Mouse (Mus musculus): ENCODE measurements around the gene Gm3250. TPM values are rescaled to one million over a fixed set of nuclear protein-coding genes. Genes with fewer than 3 reads are reported as not detected.
"Not testable (repeated sequence)": the region's sequence is repeated elsewhere in the genome, so short reads cannot be mapped to it uniquely, and the experiment has no call there.

Gene Gm3250
- polyA plus RNA-seq, 1 experiment from 2014 or later: not detected

- no CpG with 5 or more reads among the region's 1 CpGs for WGBS
- not testable (repeated sequence) for H3K9ac ChIP-seq (ENCODE audit: low read depth, low read length); ATAC-seq; H3K27ac ChIP-seq (ENCODE audit: low read length); H3K4me1 ChIP-seq (ENCODE audit: control insufficient read depth, insufficient read depth, low read length); H3K36me3 ChIP-seq (ENCODE audit: control insufficient read depth, insufficient read depth, low read length); H3K9me3 ChIP-seq (ENCODE audit: control insufficient read depth, low read length); H3K27me3 ChIP-seq (replicated peaks; ENCODE audit: control insufficient read depth, insufficient read depth, low read length); H3K4me2 ChIP-seq (ENCODE audit: low read depth, low read length); H3K4me3 ChIP-seq (ENCODE audit: low read length)
These were observed 22.8 kb downstream of the Gm3250 start, which contains the start of gene Gm3233 for GRCm38 (mm10) chr10:77759582-77759981. Gm3233 (minus strand) TSS chr10:77759682.

DNA sequence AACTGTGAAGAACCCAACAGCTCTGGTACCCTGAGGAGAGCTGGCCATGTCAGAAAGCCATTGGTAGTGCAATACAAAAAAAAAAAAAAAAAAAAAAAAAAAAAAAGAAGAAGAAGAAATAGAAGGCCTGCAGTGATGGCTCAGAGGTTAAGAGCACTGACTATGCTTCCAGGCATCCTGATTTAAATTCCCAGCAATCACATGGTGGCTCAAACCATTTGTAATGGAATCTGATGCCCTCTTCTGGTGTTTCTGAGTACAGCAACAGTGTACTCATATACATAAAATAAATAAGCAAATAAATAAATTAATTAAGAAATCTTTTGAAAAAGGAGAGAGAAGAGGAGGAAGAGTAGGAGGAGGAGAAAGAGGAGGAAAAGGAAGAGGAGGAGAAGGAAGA, 28.9 kb downstream of the Gm3250 start:
- Histone ChIP-seq H3K36me3 (ENCODE audit: control insufficient read depth, insufficient read depth, low read length) (no peaks in the 10 kb centered on the region), H3K4me1 (ENCODE audit: control insufficient read depth, insufficient read depth, low read length) (no peaks in the 10 kb centered on the region)
- ATAC-seq: no peak

DNA sequence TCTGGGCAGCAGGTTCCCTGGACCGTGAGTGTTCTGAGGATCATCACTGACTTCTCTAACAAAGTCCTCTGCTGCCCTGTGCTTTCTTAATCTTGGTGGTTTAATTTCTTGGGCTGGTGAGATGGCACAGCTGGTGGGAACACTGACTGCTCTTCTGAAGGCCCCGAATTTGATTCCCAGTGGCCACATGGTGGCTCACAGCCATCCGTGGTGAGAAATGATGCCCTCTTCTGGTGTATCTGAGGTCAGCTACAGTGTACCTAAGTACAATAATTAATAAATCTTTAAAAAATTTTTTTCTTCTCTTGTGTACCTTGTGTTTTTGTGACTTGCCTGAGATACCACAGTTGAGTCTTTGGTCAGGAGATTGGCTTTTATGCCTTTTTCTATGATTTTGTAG, 30.0 kb downstream of the Gm3250 start:
- not testable (repeated sequence) for H3K4me1 ChIP-seq (ENCODE audit: control insufficient read depth, insufficient read depth, low read length); H3K27me3 ChIP-seq (replicated peaks; ENCODE audit: control insufficient read depth, insufficient read depth, low read length); ATAC-seq; H3K27ac ChIP-seq (ENCODE audit: low read length); H3K9ac ChIP-seq (ENCODE audit: low read depth, low read length); H3K4me2 ChIP-seq (ENCODE audit: low read depth, low read length); H3K36me3 ChIP-seq (ENCODE audit: control insufficient read depth, insufficient read depth, low read length); H3K9me3 ChIP-seq (ENCODE audit: control insufficient read depth, low read length); H3K4me3 ChIP-seq (ENCODE audit: low read length)
- 56% methylated on average over 3 of the region's 3 CpGs for WGBS

More for the DNA sequence above, 28.9 kb downstream of the Gm3250 start:
- H3K4me2 ChIP-seq (ENCODE audit: low read depth, low read length): no peak overlapping the region
- no peak overlapping the region for H3K9ac ChIP-seq (ENCODE audit: low read depth, low read length)
- no peaks in the 10 kb centered on the region for H3K27me3 ChIP-seq (replicated peaks; ENCODE audit: control insufficient read depth, insufficient read depth, low read length)
- H3K9me3 ChIP-seq (ENCODE audit: control insufficient read depth, low read length): no peaks in the 10 kb centered on the region
- no peak overlapping the region for H3K4me3 ChIP-seq (ENCODE audit: low read length)
- no peak overlapping the region for H3K27ac ChIP-seq (ENCODE audit: low read length)

DNA sequence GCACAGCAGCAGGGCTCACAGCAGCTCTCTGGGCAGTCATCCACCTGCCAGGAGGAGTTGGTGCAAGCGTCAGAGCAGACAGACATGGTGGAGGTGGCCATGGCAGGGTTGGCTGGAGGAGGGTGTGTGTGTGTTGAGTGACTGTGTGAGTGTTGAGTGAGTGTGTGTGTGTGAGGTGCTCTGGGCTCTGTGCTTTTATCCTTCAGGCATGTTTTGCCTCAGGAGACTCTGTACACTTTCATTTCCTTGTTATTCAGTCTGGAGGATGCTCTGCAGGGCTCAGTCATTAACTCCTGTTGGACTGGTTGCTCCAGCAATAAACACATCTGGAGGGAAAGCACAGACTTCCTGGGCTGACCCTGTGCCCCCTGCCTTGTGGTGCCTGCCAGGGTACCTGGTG, 31.1 kb downstream of the Gm3250 start, which contains the start of gene Gm9736:
Gene Gm9736, minus strand, starts transcription at position 101 of the 400 bp plus-strand sequence.
- not testable (repeated sequence) for H3K4me3 ChIP-seq (ENCODE audit: low read length); H3K4me2 ChIP-seq (ENCODE audit: low read depth, low read length); H3K36me3 ChIP-seq (ENCODE audit: control insufficient read depth, insufficient read depth, low read length); H3K9ac ChIP-seq (ENCODE audit: low read depth, low read length); H3K27ac ChIP-seq (ENCODE audit: low read length); H3K27me3 ChIP-seq (replicated peaks; ENCODE audit: control insufficient read depth, insufficient read depth, low read length); H3K9me3 ChIP-seq (ENCODE audit: control insufficient read depth, low read length); H3K4me1 ChIP-seq (ENCODE audit: control insufficient read depth, insufficient read depth, low read length); ATAC-seq
- 75% methylated on average over 1 of the region's 1 CpGs for WGBS

DNA sequence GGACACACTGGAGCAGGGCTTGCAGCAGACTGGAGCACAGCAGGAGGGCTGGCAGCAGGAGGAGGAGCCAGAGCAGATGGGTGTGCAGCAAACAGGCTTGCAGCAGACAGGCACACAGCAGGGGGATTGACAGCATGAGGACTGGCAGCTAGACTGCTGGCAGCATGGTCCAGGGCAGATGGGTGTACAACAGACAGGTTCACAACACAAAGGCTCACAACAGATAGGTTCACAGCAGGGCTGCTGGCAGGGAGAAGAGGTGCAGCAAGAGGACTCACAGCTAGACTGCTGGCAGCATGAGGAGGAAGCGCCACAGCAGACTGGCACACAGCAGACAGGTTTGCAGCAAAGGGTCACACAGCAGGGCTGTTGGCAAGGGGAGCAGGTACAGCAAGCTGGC, 31.7 kb downstream of the Gm3250 start:
- not testable (repeated sequence) for ATAC-seq; H3K4me3 ChIP-seq (ENCODE audit: low read length); H3K9me3 ChIP-seq (ENCODE audit: control insufficient read depth, low read length); H3K27me3 ChIP-seq (replicated peaks; ENCODE audit: control insufficient read depth, insufficient read depth, low read length); H3K36me3 ChIP-seq (ENCODE audit: control insufficient read depth, insufficient read depth, low read length); H3K4me1 ChIP-seq (ENCODE audit: control insufficient read depth, insufficient read depth, low read length); H3K4me2 ChIP-seq (ENCODE audit: low read depth, low read length); H3K9ac ChIP-seq (ENCODE audit: low read depth, low read length); H3K27ac ChIP-seq (ENCODE audit: low read length)
- WGBS: 62% methylated on average over 1 of the region's 1 CpGs

GRCm38 (mm10) chr10:77741924-77742688, 40.2 kb downstream of the Gm3250 start, which contains the start of gene Gm18596:
Gm18596 (minus strand) TSS chr10:77742638.
- WGBS: 60% methylated on average over 4 of the region's 5 CpGs

GRCm38 (mm10) chr10:77738929-77739328, 43.4 kb downstream of the Gm3250 start:
- Histone ChIP-seq H3K36me3 (ENCODE audit: control insufficient read depth, insufficient read depth, low read length) (no peaks in the 10 kb centered on the region), H3K4me2 (ENCODE audit: low read depth, low read length) (no peak overlapping the region), H3K27ac (ENCODE audit: low read length) (no peak overlapping the region), H3K27me3 (replicated peaks; ENCODE audit: control insufficient read depth, insufficient read depth, low read length) (no peaks in the 10 kb centered on the region), H3K9ac (ENCODE audit: low read depth, low read length) (no peak overlapping the region), H3K4me1 (ENCODE audit: control insufficient read depth, insufficient read depth, low read length) (no peaks in the 10 kb centered on the region), H3K9me3 (ENCODE audit: control insufficient read depth, low read length) (peaks cover 3% of the 10 kb centered on the region; the same call in 1 of the 2 replicates), H3K4me3 (ENCODE audit: low read length) (no peak overlapping the region)
- ATAC-seq: no peak
- 81% methylated on average over 4 of the region's 4 CpGs for whole genome bisulfite sequencing

More at GRCm38 (mm10) chr10:77741924-77742688, 40.2 kb downstream of the Gm3250 start, which contains the start of gene Gm18596:
- not testable (repeated sequence) for H3K36me3 ChIP-seq (ENCODE audit: control insufficient read depth, insufficient read depth, low read length); H3K4me3 ChIP-seq (ENCODE audit: low read length); H3K9ac ChIP-seq (ENCODE audit: low read depth, low read length); ATAC-seq; H3K9me3 ChIP-seq (ENCODE audit: control insufficient read depth, low read length); H3K27ac ChIP-seq (ENCODE audit: low read length); H3K4me2 ChIP-seq (ENCODE audit: low read depth, low read length); H3K27me3 ChIP-seq (replicated peaks; ENCODE audit: control insufficient read depth, insufficient read depth, low read length); H3K4me1 ChIP-seq (ENCODE audit: control insufficient read depth, insufficient read depth, low read length)

DNA sequence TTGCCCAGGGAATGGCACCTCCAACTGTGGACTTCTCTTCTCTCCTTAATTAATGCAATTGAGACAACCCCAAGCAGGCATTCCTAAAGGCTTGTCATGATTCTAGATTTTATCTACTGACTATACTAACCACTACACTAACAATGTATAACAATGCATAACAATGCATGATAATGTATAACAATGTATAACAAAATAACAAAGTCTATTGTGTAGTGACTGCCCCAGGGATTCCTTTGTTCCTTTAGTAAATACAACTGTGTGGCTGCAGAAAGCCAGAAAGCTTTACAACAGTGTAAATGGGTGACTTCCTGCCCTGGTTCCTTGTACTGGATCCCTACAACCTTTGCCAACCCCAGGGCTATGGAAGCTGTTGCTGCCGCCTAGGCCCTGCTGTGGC, 46.4 kb downstream of the Gm3250 start:
- no peak overlapping the region for H3K9ac ChIP-seq (ENCODE audit: low read depth, low read length)
- H3K4me2 ChIP-seq (ENCODE audit: low read depth, low read length): no peak overlapping the region
- 91% methylated on average over 1 of the region's 1 CpGs for WGBS
- H3K4me3 ChIP-seq (ENCODE audit: low read length): no peak overlapping the region
- no peaks in the 10 kb centered on the region for H3K4me1 ChIP-seq (ENCODE audit: control insufficient read depth, insufficient read depth, low read length)
- H3K27me3 ChIP-seq (replicated peaks; ENCODE audit: control insufficient read depth, insufficient read depth, low read length): no peaks in the 10 kb centered on the region
- peaks cover 3% of the 10 kb centered on the region; the same call in 1 of the 2 replicates for H3K9me3 ChIP-seq (ENCODE audit: control insufficient read depth, low read length)
- H3K27ac ChIP-seq (ENCODE audit: low read length): no peak overlapping the region
- ATAC-seq: no peak
- no peaks in the 10 kb centered on the region for H3K36me3 ChIP-seq (ENCODE audit: control insufficient read depth, insufficient read depth, low read length)

Measured in intestine, embryonic 16.5 days (tissue).